Comparison of ENCODE assay signal across 8 mouse cellular contexts in the genomic region with DNA sequence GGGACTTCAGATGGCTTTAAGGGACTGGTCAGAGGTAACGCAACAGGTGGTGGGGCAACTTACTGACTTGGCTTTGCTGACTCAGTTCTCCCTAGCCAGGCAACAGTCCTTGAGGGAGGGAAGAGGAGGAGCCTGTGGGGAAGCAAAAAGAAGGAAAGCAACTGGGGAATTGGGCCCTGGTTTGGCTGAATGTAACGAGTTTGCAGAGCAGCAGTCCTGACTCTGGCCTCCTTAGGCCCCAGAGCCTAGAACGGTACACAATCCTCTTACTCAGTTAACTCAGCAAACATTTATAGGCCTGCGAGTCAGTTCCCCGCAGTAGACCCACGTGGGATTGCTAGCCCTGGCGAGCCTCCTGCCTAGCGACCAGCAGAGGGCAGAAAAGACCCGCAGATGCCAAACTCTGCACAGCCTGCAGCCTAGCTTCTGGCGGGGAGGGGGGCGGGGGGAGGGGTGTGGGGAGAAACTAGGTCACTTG. TPM values are rescaled to one million over a fixed set of nuclear protein-coding genes. Genes with fewer than 3 reads are reported as not detected.
DNase-seq lines count a peak whose midpoint lies in the region; ATAC-seq and TF ChIP-seq lines count a peak whose summit lies in the region.

No protein-coding gene starts in this region.

- DNase-seq in R1 (ENCODE audit: low read depth, low spot score) = peak; percentile 82
- DNase-seq in cerebellum, postnatal 36 days = peak; percentile 84 to 85
- DNase-seq in gastrocnemius, adult 2 months = peak; percentile 92
- peak; percentile 91 for DNase-seq in hindbrain, postnatal 0 days (ENCODE audit: low spot score)
- peak; percentile 58 to 59 for DNase-seq in left cerebral cortex, adult 8-10 months (ENCODE audit: low spot score in 2 of 2)
- DNase-seq in right cerebral cortex, adult 2 months (ENCODE audit: low spot score in 2 of 2) = peak; percentile 89 to 92
- peak; percentile 71 to 81 for DNase-seq in urinary bladder, postnatal 4 days (ENCODE audit: low spot score in 2 of 2)

- WGBS in hindbrain, postnatal 0 days = 0% methylated on average over 11 of the region's 11 CpGs

- 0 out of 2 replicates have a peak overlapping the region, but pooled peaks have one; percentile 10 for H3K4me2 ChIP-seq in hindbrain, postnatal 0 days (ENCODE audit: low read depth, low read length)

- ATAC-seq in hindbrain, postnatal 0 days = peak; percentile 98

- peak; percentile 76 for TF ChIP-seq CTCF in gastrocnemius, adult 2 months (IDR thresholded peaks at IDR 0.05)
- peak; percentile 80 for TF ChIP-seq CTCF in hindbrain, postnatal 0 days (IDR thresholded peaks at IDR 0.05; ENCODE audit: low read depth)

- H3K36me3 ChIP-seq in hindbrain, postnatal 0 days (ENCODE audit: insufficient read depth, low read length) = no peaks in the 10 kb centered on the region
- H3K36me3 ChIP-seq in megakaryocyte, embryonic 14.5 days (replicated peaks; ENCODE audit: low read length) = no peaks in the 10 kb centered on the region

- H3K9me3 ChIP-seq in hindbrain, postnatal 0 days (ENCODE audit: low read length) = no peaks in the 10 kb centered on the region
- H3K9me3 ChIP-seq in megakaryocyte, embryonic 14.5 days = no peaks in the 10 kb centered on the region

- 0 out of 2 replicates have a peak overlapping the region, but pooled peaks have one; percentile 4 for H3K9ac ChIP-seq in hindbrain, postnatal 0 days (replicated peaks; ENCODE audit: low read length)

- no peaks in the 10 kb centered on the region for H3K4me1 ChIP-seq in hindbrain, postnatal 0 days (ENCODE audit: insufficient read depth, low read length)
- H3K4me1 ChIP-seq in megakaryocyte, embryonic 14.5 days = peaks cover 18% of the 10 kb centered on the region

- H3K27ac ChIP-seq in gastrocnemius, adult 2 months = peak overlapping the region; percentile 90
- H3K27ac ChIP-seq in hindbrain, postnatal 0 days = no peak overlapping the region

- H3K27me3 ChIP-seq in hindbrain, postnatal 0 days (ENCODE audit: insufficient read depth, low read length) = no peaks in the 10 kb centered on the region; the same call in 1 of the 2 replicates
- H3K27me3 ChIP-seq in megakaryocyte, embryonic 14.5 days (replicated peaks) = peaks cover 44% of the 10 kb centered on the region

- intact Hi-C loops in gastrocnemius, adult 2 months (cut with DNase I) = loop anchor here (1.0 kb wide), 1 partner anchor 105 kb away; no protein-coding TSS in a partner anchor

- H3K4me3 ChIP-seq in gastrocnemius, adult 2 months = peak overlapping the region; percentile 50
- H3K4me3 ChIP-seq in hindbrain, postnatal 0 days (ENCODE audit: low read length) = no peak overlapping the region
- H3K4me3 ChIP-seq in megakaryocyte, embryonic 14.5 days (replicated peaks) = peak overlapping the region; percentile 88

RNA-seq across cellular contexts. Expression of a gene that starts 23.5 kb away (rescaled TPM):
- total RNA-seq in gastrocnemius, adult 2 months (2021) = 10 to 100 TPM; 22.3 TPM
- total RNA-seq in hindbrain, postnatal 0 days (2014; rRNA removed) = 20.0 and 20.9 TPM in 2 replicates
- polyA plus RNA-seq in hindbrain, postnatal 0 days (2015; fragmentation: Nextera tagmentation; extraction: Ambion mirVana) = 6.3 TPM in 2 replicates
- total RNA-seq in left cerebral cortex, adult 8-10 months (2022) = 10 to 100 TPM; 25.5 to 27.4 (median 26.5) TPM
- polyA plus RNA-seq in megakaryocyte, embryonic 14.5 days (2012; ENCODE audit: insufficient read depth, low replicate concordance) = 0.38 and 1.3 TPM in 2 replicates
